Mouse (Mus musculus) neural tube, postnatal 0 days (tissue): ENCODE data around the gene Olfr1065. TPM values are rescaled to one million over a fixed set of nuclear protein-coding genes. Genes with fewer than 3 reads are reported as not detected.

Experiments used
- polyA plus RNA-seq: library from polyadenylated mRNA; unstranded; fragments of >200 nt; fragmentation: Nextera tagmentation; extraction: Ambion mirVana; gene quantifications from 2 replicates; pipeline ENCODE4 v1.2.1, GENCODE M21; 2015

Olfr1065 gene
- not detected in 2 replicates for polyA plus RNA-seq

GRCm38 (mm10) chr2:86450491-86450890, at the start of gene Olfr1065:
TSS of gene Olfr1065 (minus strand) at chr2:86450591.

GRCm38 (mm10) chr2:86487286-86487685, 36.9 kb upstream of the Olfr1065 start, which contains the start of gene Olfr228:
TSS of gene Olfr228 (minus strand) at chr2:86487386.

GRCm38 (mm10) chr2:86456169-86456568, 5.8 kb upstream of the Olfr1065 start, which contains the start of gene Olfr1066:
TSS of gene Olfr1066 (minus strand) at chr2:86456269.

GRCm38 (mm10) chr2:86426649-86427048, 23.7 kb downstream of the Olfr1065 start, which contains the start of gene Olfr1062:
TSS of gene Olfr1062 (minus strand) at chr2:86426749.

GRCm38 (mm10) chr2:86413950-86414349, 36.4 kb downstream of the Olfr1065 start, which contains the start of gene Olfr1061:
TSS of gene Olfr1061 (minus strand) at chr2:86414050.

Other genes with a start within 250 kb of the Olfr1065 start
- gene Olfr1045, start 247.6 kb downstream of the Olfr1065 start, polyA plus RNA-seq = not detected in 2 replicates
- not detected in 2 replicates for gene Olfr1046, start 231.3 kb downstream of the Olfr1065 start, polyA plus RNA-seq
- gene Olfr1047, start 219.2 kb downstream of the Olfr1065 start, polyA plus RNA-seq = not detected in 2 replicates
- gene Olfr1048, start 210.3 kb downstream of the Olfr1065 start, polyA plus RNA-seq = not detected in 2 replicates
- gene Olfr1049, start 192.3 kb downstream of the Olfr1065 start, polyA plus RNA-seq = not detected in 2 replicates
- not detected in 2 replicates for gene Olfr1051, start 171.5 kb downstream of the Olfr1065 start, polyA plus RNA-seq
- gene Olfr1052, start 158.1 kb downstream of the Olfr1065 start, polyA plus RNA-seq = not detected in 2 replicates
- gene Olfr1053, start 135.3 kb downstream of the Olfr1065 start, polyA plus RNA-seq = not detected in 2 replicates
- gene Olfr1054, start 115.2 kb downstream of the Olfr1065 start, polyA plus RNA-seq = not detected in 2 replicates
- not detected in 2 replicates for gene Olfr1055, start 100.3 kb downstream of the Olfr1065 start, polyA plus RNA-seq
- not detected in 2 replicates for gene Olfr1056, start 88.1 kb downstream of the Olfr1065 start, polyA plus RNA-seq
- gene Olfr1057, start 72.2 kb downstream of the Olfr1065 start, polyA plus RNA-seq = not detected in 2 replicates
- not detected in 2 replicates for gene Olfr1058, start 62.0 kb downstream of the Olfr1065 start, polyA plus RNA-seq
- not detected in 2 replicates for gene Olfr1061, start 36.5 kb downstream of the Olfr1065 start, polyA plus RNA-seq
- gene Olfr1062, start 23.8 kb downstream of the Olfr1065 start, polyA plus RNA-seq = not detected in 2 replicates
- gene Olfr1066, start 5.7 kb upstream of the Olfr1065 start, polyA plus RNA-seq = not detected in 2 replicates
- not detected in 2 replicates for gene Olfr228, start 36.8 kb upstream of the Olfr1065 start, polyA plus RNA-seq
- not detected in 2 replicates for gene Olfr1076, start 57.9 kb upstream of the Olfr1065 start, polyA plus RNA-seq
- gene Olfr1079, start 91.9 kb upstream of the Olfr1065 start, polyA plus RNA-seq = not detected in 2 replicates
- gene Olfr1080, start 107.6 kb upstream of the Olfr1065 start, polyA plus RNA-seq = not detected in 2 replicates
- not detected in 2 replicates for gene Olfr1082, start 148.4 kb upstream of the Olfr1065 start, polyA plus RNA-seq
- gene Olfr1084, start 189.1 kb upstream of the Olfr1065 start, polyA plus RNA-seq = not detected in 2 replicates
- gene Olfr1085, start 211.4 kb upstream of the Olfr1065 start, polyA plus RNA-seq = not detected in 2 replicates
- gene Olfr1086, start 229.5 kb upstream of the Olfr1065 start, polyA plus RNA-seq = not detected in 2 replicates
- not detected in 2 replicates for gene Olfr1087, start 247.8 kb upstream of the Olfr1065 start, polyA plus RNA-seq